Mouse (Mus musculus) E14TG2a.4 (cell line): ENCODE data around the gene Usp24.
A peak's percentile ranks its signal among the peaks of the same experiment; 100 is the strongest.
"Not testable (repeated sequence)": the region's sequence is repeated elsewhere in the genome, so short reads cannot be mapped to it uniquely, and the experiment has no call there.

ENCODE experiments used
- H3K27me3 ChIP-seq: 2 replicates; pipeline ENCODE4 v1.6.1; 2014; ENCODE audit warnings: low read length, control low read depth; ENCODE audit not compliant: insufficient read depth
- H3K36me3 ChIP-seq: 2 replicates; pipeline ENCODE4 v1.6.1; 2014; ENCODE audit warnings: low read length, control low read depth; ENCODE audit not compliant: insufficient read depth
- H3K4me1 ChIP-seq: replicated peaks from 2 replicates; pipeline ENCODE4 v1.6.1; 2014; ENCODE audit warnings: low read depth, low read length, control low read depth
- H3K4me3 ChIP-seq: replicated peaks from 2 replicates; pipeline ENCODE4 v1.5.1; 2014; ENCODE audit warnings: mild to moderate bottlenecking, low read length
- H3K9me3 ChIP-seq: 2 replicates; pipeline ENCODE4 v1.6.1; 2014; ENCODE audit warnings: low read length, control low read depth
- CTCF ChIP-seq: conservative IDR thresholded peaks from 2 replicates; pipeline ENCODE4 v1.5.1; 2014; ENCODE audit warnings: low read length
- NANOG ChIP-seq: IDR thresholded peaks from 2 replicates; pipeline ENCODE4 v1.6.1; 2014; ENCODE audit warnings: borderline replicate concordance, low read length, mixed read lengths
- POU5F1 ChIP-seq: IDR thresholded peaks from 2 replicates; pipeline ENCODE4 v1.6.1; 2014; ENCODE audit warnings: low read length, borderline replicate concordance

Gene Usp24

DNA sequence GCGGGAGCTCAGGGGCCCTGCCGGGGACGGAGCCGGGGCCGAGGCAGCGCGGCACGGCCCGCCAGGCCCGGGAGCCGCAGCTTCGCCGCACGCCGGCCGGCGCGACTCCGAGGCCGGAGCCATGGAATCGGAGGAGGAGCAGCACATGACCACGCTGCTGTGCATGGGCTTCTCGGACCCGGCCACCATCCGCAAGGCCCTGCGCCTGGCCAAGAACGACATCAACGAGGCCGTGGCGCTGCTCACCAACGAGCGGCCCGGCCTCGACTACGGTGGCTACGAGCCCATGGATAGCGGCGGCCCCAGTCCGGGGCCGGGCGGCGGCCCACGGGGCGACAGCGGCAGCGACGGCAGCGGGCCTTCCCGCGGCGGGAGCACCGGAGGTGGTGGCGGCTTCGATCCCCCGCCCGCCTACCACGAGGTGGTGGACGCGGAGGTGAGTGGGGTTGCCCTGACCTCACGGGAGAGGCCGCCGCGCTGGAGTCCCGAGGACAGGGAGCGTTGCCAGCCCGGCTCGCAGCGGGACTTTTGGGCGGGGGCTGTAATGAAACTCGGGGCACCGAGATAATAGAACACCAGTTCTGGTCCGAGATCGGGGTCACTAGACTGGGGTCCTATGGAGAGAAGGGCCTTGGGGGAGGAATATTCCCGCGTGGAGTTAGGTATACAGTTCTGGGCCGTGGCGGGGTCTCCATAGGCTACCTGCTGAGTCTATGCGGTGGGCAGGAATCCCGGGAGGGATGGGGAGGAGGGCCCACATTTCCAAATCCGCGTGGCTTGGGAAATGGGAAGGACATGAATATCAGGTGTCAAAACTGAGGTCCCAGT, 552 bp downstream of the Usp24 start:
- Histone ChIP-seq H3K36me3 (peaks cover 24% of the 10 kb centered on the region), H3K4me3 (peak overlapping the region; percentile 90), H3K4me1 (peaks cover 68% of the 10 kb centered on the region), H3K27me3 (no peaks in the 10 kb centered on the region), H3K9me3 (no peaks in the 10 kb centered on the region)
- no peak for TF ChIP-seq CTCF

DNA sequence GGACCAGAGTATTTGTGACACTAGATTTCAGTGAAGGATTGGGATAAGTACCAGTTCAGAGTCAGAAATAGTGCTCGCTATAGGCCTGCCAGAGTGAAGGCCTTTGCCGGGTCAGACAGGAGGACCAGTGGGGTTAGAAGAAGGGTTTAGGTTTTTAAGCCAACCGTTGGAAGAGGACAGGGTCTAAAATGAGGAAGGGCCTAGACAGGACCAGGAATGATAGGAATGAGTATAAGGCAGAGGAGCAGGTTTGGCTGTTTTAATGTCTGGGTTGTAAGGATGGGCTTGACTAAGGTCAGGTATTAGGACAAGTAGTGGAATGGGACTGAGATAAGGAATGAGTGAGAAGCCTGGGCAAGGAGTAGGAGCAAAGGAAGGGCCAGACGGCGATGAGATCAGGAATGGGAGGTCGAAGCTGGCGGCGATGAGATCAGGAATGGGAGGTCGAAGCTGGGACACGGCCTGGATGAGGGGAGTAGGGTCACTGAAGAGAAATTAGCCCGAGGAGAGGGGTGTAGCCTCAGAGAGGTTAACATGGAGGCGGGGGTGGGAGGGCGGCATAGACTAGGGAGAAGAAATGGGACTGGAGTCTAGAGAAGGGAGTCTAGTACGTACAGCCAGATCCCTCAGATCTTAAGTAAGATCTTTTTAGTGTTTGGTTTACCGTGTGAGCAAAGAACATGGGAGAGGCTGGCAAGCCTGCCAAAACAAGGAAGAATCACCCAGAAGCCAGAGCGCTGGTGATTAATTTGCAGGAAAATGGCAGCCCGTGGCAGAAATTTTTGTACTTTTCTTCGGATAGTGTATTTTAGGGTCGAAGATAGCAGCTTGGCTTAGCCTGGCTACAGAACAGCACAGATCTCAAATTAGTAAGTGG, 1.4 kb downstream of the Usp24 start:
- no peak for TF ChIP-seq POU5F1
- no peak for TF ChIP-seq NANOG
- no peak for TF ChIP-seq CTCF
- peaks cover 69% of the 10 kb centered on the region for H3K4me1 ChIP-seq
- peaks cover 24% of the 10 kb centered on the region for H3K36me3 ChIP-seq
- H3K9me3 ChIP-seq, result no peaks in the 10 kb centered on the region
- peak overlapping the region; percentile 90 for H3K4me3 ChIP-seq
- no peaks in the 10 kb centered on the region for H3K27me3 ChIP-seq

DNA sequence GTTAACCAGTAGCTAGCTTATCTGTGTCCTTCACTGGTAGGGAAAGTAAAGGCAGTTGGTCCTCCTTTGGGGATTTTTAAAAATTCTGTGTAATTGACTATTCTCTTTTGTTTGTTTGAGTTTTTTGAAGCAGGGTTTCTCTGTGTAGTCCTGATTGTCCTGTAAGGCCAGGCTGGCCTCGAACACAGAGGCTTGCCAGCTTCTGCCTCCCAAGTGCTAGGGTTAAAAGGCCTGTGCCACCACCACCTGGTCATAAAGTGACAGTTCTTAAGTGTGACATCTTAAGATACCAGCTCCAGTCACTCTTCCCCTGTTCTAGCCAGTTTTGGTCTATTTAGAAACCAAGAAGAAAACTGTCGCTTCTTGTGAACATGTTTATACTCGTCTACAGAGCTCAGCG, 2.2 kb downstream of the Usp24 start:
- Histone ChIP-seq H3K9me3 (no peaks in the 10 kb centered on the region), H3K36me3 (peaks cover 29% of the 10 kb centered on the region), H3K4me3 (peak overlapping the region; percentile 90), H3K27me3 (no peaks in the 10 kb centered on the region), H3K4me1 (peaks cover 69% of the 10 kb centered on the region)
- TF ChIP-seq CTCF (no peak), POU5F1 (no peak), NANOG (no peak)

DNA sequence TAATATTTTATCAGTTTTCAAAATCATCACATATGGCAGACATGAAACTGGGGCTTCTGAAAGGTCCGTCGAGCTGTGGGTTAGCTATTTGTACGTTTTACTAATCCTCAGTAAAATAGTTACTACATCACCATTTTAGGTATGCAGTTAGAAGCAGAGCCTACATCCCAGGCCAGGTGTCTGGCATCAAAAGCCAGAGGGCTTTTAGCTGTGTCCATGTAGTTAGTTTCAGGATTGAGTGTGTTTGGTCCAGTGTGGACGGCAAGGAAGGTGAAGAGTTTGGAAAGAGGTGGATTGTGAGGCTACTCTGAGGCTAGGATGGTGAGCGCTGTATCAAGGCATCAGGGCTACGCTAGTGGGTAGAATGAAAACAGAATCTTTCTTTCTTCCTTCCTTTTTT, 3.0 kb downstream of the Usp24 start:
- H3K36me3 ChIP-seq, result peaks cover 29% of the 10 kb centered on the region
- no peaks in the 10 kb centered on the region for H3K9me3 ChIP-seq
- peaks cover 63% of the 10 kb centered on the region for H3K4me1 ChIP-seq
- no peak overlapping the region for H3K4me3 ChIP-seq
- H3K27me3 ChIP-seq, result no peaks in the 10 kb centered on the region
- TF ChIP-seq CTCF (no peak), POU5F1 (no peak), NANOG (no peak)

GRCm38 (mm10) chr4:106322846-106323245, 6.8 kb downstream of the Usp24 start:
- Histone ChIP-seq H3K36me3 (peaks cover 40% of the 10 kb centered on the region), H3K9me3 (no peaks in the 10 kb centered on the region), H3K27me3 (no peaks in the 10 kb centered on the region), H3K4me3 (no peak overlapping the region), H3K4me1 (peaks cover 44% of the 10 kb centered on the region)
- TF ChIP-seq POU5F1, result no peak

DNA sequence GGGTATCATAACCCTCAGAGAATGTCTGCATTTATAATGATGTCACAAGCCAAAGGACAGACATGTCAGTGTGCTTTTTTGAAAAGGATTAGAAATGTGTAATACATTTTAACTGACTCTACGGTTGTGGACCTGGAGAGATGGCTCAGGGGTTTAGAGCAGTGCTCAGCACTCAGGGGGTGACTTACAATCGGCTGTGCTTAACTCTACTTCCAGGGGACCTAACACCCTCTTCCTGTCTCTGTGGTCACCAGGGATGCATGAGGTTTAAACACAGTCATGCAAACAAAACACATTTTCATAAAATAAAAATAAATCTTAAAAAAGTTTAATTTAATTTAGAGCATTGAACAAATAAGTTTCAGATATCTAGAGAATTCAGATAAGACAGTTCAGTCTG, 7.3 kb downstream of the Usp24 start:
- TF ChIP-seq POU5F1 (no peak), NANOG (no peak), CTCF (no peak)

GRCm38 (mm10) chr4:106327436-106327835, 11.4 kb downstream of the Usp24 start:
- no peaks in the 10 kb centered on the region for H3K27me3 ChIP-seq
- TF ChIP-seq POU5F1 (no peak), NANOG (no peak), CTCF (no peak)

More for the DNA sequence above, 7.3 kb downstream of the Usp24 start:
- Histone ChIP-seq H3K4me3 (no peak overlapping the region), H3K36me3 (peaks cover 37% of the 10 kb centered on the region), H3K4me1 (peaks cover 40% of the 10 kb centered on the region), H3K9me3 (no peaks in the 10 kb centered on the region), H3K27me3 (no peaks in the 10 kb centered on the region)

DNA sequence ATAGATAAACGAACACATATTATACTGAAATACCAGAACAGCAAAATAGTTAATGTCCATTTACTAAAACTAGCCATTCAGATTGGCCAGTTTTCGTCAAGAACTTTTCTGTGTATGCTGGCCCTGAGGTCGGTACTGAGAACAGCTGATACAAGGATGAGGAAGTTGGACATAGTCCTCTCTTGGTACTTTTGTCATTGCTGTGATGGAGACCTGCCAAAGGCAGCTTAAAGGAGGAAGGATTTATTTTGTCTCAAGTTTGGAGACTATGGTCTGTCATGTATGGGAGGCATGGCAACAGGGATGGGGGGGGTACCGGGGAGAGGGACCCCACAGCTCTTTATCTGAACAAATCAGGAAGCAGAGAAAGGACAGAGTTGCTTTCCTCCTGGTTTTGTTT, 12.7 kb downstream of the Usp24 start:
- Histone ChIP-seq H3K27me3 (no peaks in the 10 kb centered on the region), H3K36me3 (peaks cover 16% of the 10 kb centered on the region), H3K9me3 (no peaks in the 10 kb centered on the region), H3K4me1 (peaks cover 28% of the 10 kb centered on the region), H3K4me3 (no peak overlapping the region)
- TF ChIP-seq NANOG, result no peak
- no peak for TF ChIP-seq CTCF
- TF ChIP-seq POU5F1, result no peak

More at GRCm38 (mm10) chr4:106327436-106327835, 11.4 kb downstream of the Usp24 start:
- Histone ChIP-seq H3K4me1 (peaks cover 28% of the 10 kb centered on the region), H3K36me3 (peaks cover 21% of the 10 kb centered on the region), H3K4me3 (no peak overlapping the region), H3K9me3 (no peaks in the 10 kb centered on the region)

- H3K4me3 ChIP-seq, H3K27me3 ChIP-seq, H3K9me3 ChIP-seq: not testable (repeated sequence)
- H3K36me3 ChIP-seq, result peaks cover 16% of the 10 kb centered on the region
- H3K4me1 ChIP-seq, result peaks cover 32% of the 10 kb centered on the region
Observed at GRCm38 (mm10) chr4:106329171-106329570, 13.2 kb downstream of the Usp24 start.
